In genomic region chr8:57741983-57742382, GRCm38 (mm10) we compare ENCODE assay signal across 10 mouse cellular contexts.
DNase-seq lines count a peak whose midpoint lies in the region; ATAC-seq and TF ChIP-seq lines count a peak whose summit lies in the region.
"Had no signal": no experiment of that assay in that cellular context is flagged by ENCODE, and none has a peak within 500 bp of the region (broad histone marks: within the 10 kb centered on the region; RNA-seq: fewer than 3 reads in every experiment).

No protein-coding gene starts in this region.

- no peak for TF ChIP-seq EP300 in stomach, postnatal 0 days (optimal IDR thresholded peaks at IDR 0.05)

- ATAC-seq in forebrain, embryonic 14.5 days: no peak
- ATAC-seq in stomach, postnatal 0 days (ENCODE audit: low FRiP score, low TSS enrichment): peak; percentile 90
- no peak for ATAC-seq in heart, embryonic 11.5 days (replicated peaks; ENCODE audit: insufficient number of reproducible peaks, low FRiP score, low TSS enrichment)

- no peak overlapping the region for H3K27ac ChIP-seq in forebrain, embryonic 14.5 days (ENCODE audit: low read depth, low read length)
- no peak overlapping the region for H3K27ac ChIP-seq in forebrain, embryonic 10.5 days
- peak overlapping the region; percentile 78 for H3K27ac ChIP-seq in stomach, postnatal 0 days (replicated peaks)
- no peak overlapping the region for H3K27ac ChIP-seq in heart, embryonic 11.5 days (ENCODE audit: low read depth, low read length)
- H3K27ac ChIP-seq: embryonic facial prominence, embryonic 15.5 days had no signal

- DNase-seq in forebrain, embryonic 14.5 days (ENCODE audit: low spot score): peak; percentile 7
- DNase-seq in forebrain, embryonic 10.5 days (ENCODE audit: extremely low spot score, low spot score): no peak
- peak; percentile 65 for DNase-seq in urinary bladder, postnatal 14 days (ENCODE audit: low spot score)
- DNase-seq in urinary bladder, postnatal 25 days (ENCODE audit: low spot score): no peak
- peak; percentile 48 to 52 for DNase-seq in cerebellum, postnatal 14 days
- peak; percentile 71 for DNase-seq in stomach, postnatal 0 days (ENCODE audit: low spot score)
- DNase-seq in liver: no peak

- 63% methylated on average over 6 of the region's 6 CpGs for WGBS in forebrain, embryonic 14.5 days
- 76% methylated on average over 6 of the region's 6 CpGs for WGBS in forebrain, embryonic 10.5 days
- 41% methylated on average over 6 of the region's 6 CpGs for WGBS in stomach, postnatal 0 days
- WGBS in heart, embryonic 11.5 days (ENCODE audit: insufficient replicate concordance): 62% methylated on average over 6 of the region's 6 CpGs

- H3K27me3 ChIP-seq in forebrain, embryonic 14.5 days (replicated peaks; ENCODE audit: control insufficient read depth, insufficient read depth, low read length): no peaks in the 10 kb centered on the region
- no peaks in the 10 kb centered on the region for H3K27me3 ChIP-seq in forebrain, embryonic 10.5 days (ENCODE audit: poor library complexity, severe bottlenecking)
- H3K27me3 ChIP-seq in stomach, postnatal 0 days (ENCODE audit: control insufficient read depth, insufficient read depth, low read length): no peaks in the 10 kb centered on the region
- H3K27me3 ChIP-seq in heart, embryonic 11.5 days (ENCODE audit: control insufficient read depth, insufficient read depth, low read length): no peaks in the 10 kb centered on the region
- H3K27me3 ChIP-seq: embryonic facial prominence, embryonic 15.5 days; limb, embryonic 12.5 days had no signal

- H3K4me1 ChIP-seq in forebrain, embryonic 14.5 days (ENCODE audit: control insufficient read depth, insufficient read depth, low read length): no peaks in the 10 kb centered on the region
- H3K4me1 ChIP-seq in forebrain, embryonic 10.5 days: 0 out of 2 replicates have a peak, but pooled peaks cover 4% of the 10 kb centered on the region
- no peaks in the 10 kb centered on the region for H3K4me1 ChIP-seq in stomach, postnatal 0 days (replicated peaks; ENCODE audit: control insufficient read depth, insufficient read depth)
- no peaks in the 10 kb centered on the region for H3K4me1 ChIP-seq in heart, embryonic 11.5 days (ENCODE audit: control insufficient read depth, insufficient read depth, low read length)
- H3K4me1 ChIP-seq: embryonic facial prominence, embryonic 15.5 days had no signal

- no peaks in the 10 kb centered on the region for H3K9me3 ChIP-seq in forebrain, embryonic 14.5 days (replicated peaks; ENCODE audit: control insufficient read depth, low read length)
- H3K9me3 ChIP-seq in forebrain, embryonic 10.5 days: no peaks in the 10 kb centered on the region
- H3K9me3 ChIP-seq in stomach, postnatal 0 days (ENCODE audit: control insufficient read depth, low read length): no peaks in the 10 kb centered on the region
- H3K9me3 ChIP-seq in heart, embryonic 11.5 days (replicated peaks; ENCODE audit: control insufficient read depth, low read length): no peaks in the 10 kb centered on the region
- H3K9me3 ChIP-seq: embryonic facial prominence, embryonic 15.5 days; limb, embryonic 12.5 days had no signal

- no peak overlapping the region for H3K4me2 ChIP-seq in forebrain, embryonic 14.5 days (ENCODE audit: low read length)
- H3K4me2 ChIP-seq in stomach, postnatal 0 days (replicated peaks; ENCODE audit: low read depth): 0 out of 2 replicates have a peak overlapping the region, but pooled peaks have one; percentile 20
- no peak overlapping the region for H3K4me2 ChIP-seq in heart, embryonic 11.5 days
- H3K4me2 ChIP-seq: embryonic facial prominence, embryonic 15.5 days had no signal

- no peak overlapping the region for H3K9ac ChIP-seq in forebrain, embryonic 14.5 days (ENCODE audit: low read length)
- no peak overlapping the region for H3K9ac ChIP-seq in stomach, postnatal 0 days (ENCODE audit: low read length)
- H3K9ac ChIP-seq in heart, embryonic 11.5 days (ENCODE audit: low read depth, low read length): no peak overlapping the region
- H3K9ac ChIP-seq: embryonic facial prominence, embryonic 15.5 days; limb, embryonic 12.5 days had no signal

- no peak for TF ChIP-seq CTCF in stomach, postnatal 0 days (IDR thresholded peaks at IDR 0.05; ENCODE audit: low read depth)

- no peaks in the 10 kb centered on the region for H3K36me3 ChIP-seq in forebrain, embryonic 14.5 days (ENCODE audit: control insufficient read depth, insufficient read depth, low read length)
- H3K36me3 ChIP-seq in forebrain, embryonic 10.5 days (replicated peaks): no peaks in the 10 kb centered on the region
- H3K36me3 ChIP-seq in stomach, postnatal 0 days (ENCODE audit: control insufficient read depth, insufficient read depth, low read length): no peaks in the 10 kb centered on the region
- no peaks in the 10 kb centered on the region for H3K36me3 ChIP-seq in heart, embryonic 11.5 days (ENCODE audit: control insufficient read depth, insufficient read depth, low read length)
- H3K36me3 ChIP-seq: embryonic facial prominence, embryonic 15.5 days; limb, embryonic 12.5 days had no signal

- H3K4me3 ChIP-seq in forebrain, embryonic 14.5 days (ENCODE audit: low read depth, low read length): no peak overlapping the region
- H3K4me3 ChIP-seq in forebrain, embryonic 10.5 days: no peak overlapping the region
- H3K4me3 ChIP-seq in stomach, postnatal 0 days (ENCODE audit: low read depth, low read length): no peak overlapping the region
- no peak overlapping the region for H3K4me3 ChIP-seq in heart, embryonic 11.5 days (ENCODE audit: low read depth, low read length)
- H3K4me3 ChIP-seq: embryonic facial prominence, embryonic 15.5 days; limb, embryonic 12.5 days had no signal

Comparison
In these comparisons a context has a peak if more than half of its experiments do, and no peak if none do; other contexts are left out.
1. DNase-seq: peak in forebrain, embryonic 14.5 days (single experiment), urinary bladder, postnatal 14 days (single experiment), cerebellum, postnatal 14 days (2 of 2) and stomach, postnatal 0 days (single experiment); none in forebrain, embryonic 10.5 days (single experiment), urinary bladder, postnatal 25 days (single experiment) and liver (single experiment).